Mouse (Mus musculus) limb, embryonic 10.5 days (tissue): ENCODE data around the gene Acsl5. TPM values are rescaled to one million over a fixed set of nuclear protein-coding genes. Genes with fewer than 3 reads are reported as not detected.

Experiments used
- DNase-seq: peaks from one replicate; pipeline ENCODE4 v3.0.0-alpha.2; 2017; ENCODE audit warnings: low spot score
- H3K27ac ChIP-seq: fragments of 300-500 bp; sonication (generic); 2 replicates; pipeline ENCODE4 v1.5.1; 2016; ENCODE audit warnings: mild to moderate bottlenecking
- H3K27me3 ChIP-seq: fragments of 300-500 bp; sonication (generic); 2 replicates; pipeline ENCODE4 v1.6.1; 2016; ENCODE audit warnings: low read depth, mild to moderate bottlenecking; ENCODE audit not compliant: poor library complexity, severe bottlenecking
- H3K36me3 ChIP-seq: fragments of 300-500 bp; sonication (generic); 2 replicates; pipeline ENCODE4 v1.6.1; 2016; ENCODE audit warnings: mild to moderate bottlenecking, moderate library complexity
- H3K4me1 ChIP-seq: fragments of 300-500 bp; sonication (generic); 2 replicates; pipeline ENCODE4 v1.6.1; 2016
- H3K4me3 ChIP-seq: fragments of 300-500 bp; sonication (generic); 2 replicates; pipeline ENCODE4 v1.5.1; 2016; ENCODE audit warnings: mild to moderate bottlenecking, moderate library complexity
- H3K9me3 ChIP-seq: fragments of 300-500 bp; sonication (generic); replicated peaks from 2 replicates; pipeline ENCODE4 v1.6.1; 2016; ENCODE audit warnings: mild to moderate bottlenecking
- WGBS: fragments of 180-500 bp; shearing (Covaris S2); methylation state at CpG from one replicate; pipeline ENCODE4 v1.1.7; 2016; 5-methylcytosine and 5-hydroxymethylcytosine counted together
- polyA plus RNA-seq: library from polyadenylated mRNA; unstranded; fragments of >200 nt; fragmentation: Nextera tagmentation; extraction: Ambion mirVana; gene quantifications from 2 replicates; pipeline ENCODE4 v1.2.1, GENCODE M21; 2016

The Acsl5 gene
- polyA plus RNA-seq, 1 experiment from 2014 or later = 15.4 TPM

DNA sequence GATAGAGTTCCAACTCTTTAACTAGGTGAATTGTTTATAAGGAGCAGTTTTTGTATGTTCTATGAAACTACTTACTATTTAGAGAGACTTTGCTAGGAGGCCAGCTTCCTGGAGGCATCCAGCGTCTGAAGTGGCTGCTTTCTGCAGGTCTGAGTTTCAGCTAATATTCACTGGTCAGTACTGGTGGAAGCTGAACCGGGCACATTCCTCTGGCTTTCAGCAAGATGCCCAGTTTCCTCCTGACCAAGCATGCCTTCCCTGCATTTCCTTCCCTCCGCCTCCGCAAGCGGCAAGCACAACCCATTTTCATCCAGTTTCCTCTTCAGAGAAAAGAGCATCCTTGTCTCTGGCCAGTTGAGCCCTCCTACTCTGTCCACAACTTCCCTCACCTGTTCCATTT, 17.3 kb downstream of the Acsl5 start:
- no peak overlapping the region for H3K27ac ChIP-seq
- no peaks in the 10 kb centered on the region for H3K36me3 ChIP-seq
- H3K27me3 ChIP-seq = no peaks in the 10 kb centered on the region
- no peaks in the 10 kb centered on the region for H3K9me3 ChIP-seq
- no peaks in the 10 kb centered on the region for H3K4me1 ChIP-seq
- H3K4me3 ChIP-seq = no peak overlapping the region
- DNase-seq = no peak
- whole genome bisulfite sequencing = 88% methylated on average over 5 of the region's 5 CpGs

DNA sequence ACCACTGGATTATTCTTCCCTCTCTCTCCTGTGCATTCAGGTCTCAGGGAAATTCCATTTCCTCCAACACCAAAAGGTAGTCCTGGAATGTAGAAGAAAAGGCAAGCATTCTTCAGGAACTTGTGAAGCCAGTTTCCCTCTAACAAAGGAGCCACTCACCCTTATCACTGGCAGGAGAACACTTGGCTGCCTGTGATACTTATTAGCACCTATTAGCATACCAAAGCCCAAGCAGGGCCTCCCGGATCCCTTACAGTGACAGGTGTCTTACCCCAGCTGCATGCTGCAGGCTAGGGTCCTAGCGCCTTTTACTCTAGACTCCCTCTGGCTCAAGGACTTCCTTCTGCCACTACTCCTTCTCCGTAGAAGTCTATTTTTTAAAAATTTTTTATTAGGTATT, 19.7 kb downstream of the Acsl5 start:
- no peaks in the 10 kb centered on the region for H3K27me3 ChIP-seq
- WGBS = 34% methylated on average over 3 of the region's 3 CpGs
- no peak overlapping the region for H3K27ac ChIP-seq
- no peaks in the 10 kb centered on the region for H3K36me3 ChIP-seq
- no peak overlapping the region for H3K4me3 ChIP-seq
- H3K4me1 ChIP-seq = no peaks in the 10 kb centered on the region
- H3K9me3 ChIP-seq = no peaks in the 10 kb centered on the region
- no peak for DNase-seq

GRCm38 (mm10) chr19:55273340-55273739, 21.6 kb downstream of the Acsl5 start:
- no peaks in the 10 kb centered on the region for H3K4me1 ChIP-seq
- no peaks in the 10 kb centered on the region for H3K36me3 ChIP-seq
- no peaks in the 10 kb centered on the region for H3K9me3 ChIP-seq
- no peaks in the 10 kb centered on the region for H3K27me3 ChIP-seq
- no peak overlapping the region for H3K4me3 ChIP-seq
- DNase-seq = no peak
- WGBS = 82% methylated on average over 6 of the region's 6 CpGs
- no peak overlapping the region for H3K27ac ChIP-seq

DNA sequence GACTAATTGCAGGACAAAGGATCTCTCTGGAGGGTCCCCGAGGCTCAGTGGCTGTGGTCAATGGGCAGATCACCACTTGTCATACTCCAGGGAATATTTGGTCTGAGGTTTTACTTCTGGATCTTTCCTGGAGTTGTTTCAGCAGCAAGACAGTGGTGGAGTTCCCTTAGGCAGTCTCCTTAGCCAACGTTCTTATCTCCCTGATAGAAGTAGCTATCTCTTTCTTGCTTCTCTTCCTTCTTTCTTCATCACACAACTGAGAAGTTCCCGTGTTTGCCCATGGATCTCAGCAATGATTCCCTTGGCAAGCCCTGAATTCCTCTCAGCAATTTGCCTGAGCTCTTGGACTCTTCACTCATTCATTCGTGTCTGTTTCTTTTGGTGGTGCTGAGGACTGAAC, 24.4 kb downstream of the Acsl5 start:
- no peak overlapping the region for H3K4me3 ChIP-seq
- no peaks in the 10 kb centered on the region for H3K4me1 ChIP-seq
- 86% methylated on average over 4 of the region's 4 CpGs for WGBS
- H3K9me3 ChIP-seq = no peaks in the 10 kb centered on the region
- DNase-seq = no peak
- H3K36me3 ChIP-seq = no peaks in the 10 kb centered on the region
- H3K27ac ChIP-seq = no peak overlapping the region
- H3K27me3 ChIP-seq = no peaks in the 10 kb centered on the region

DNA sequence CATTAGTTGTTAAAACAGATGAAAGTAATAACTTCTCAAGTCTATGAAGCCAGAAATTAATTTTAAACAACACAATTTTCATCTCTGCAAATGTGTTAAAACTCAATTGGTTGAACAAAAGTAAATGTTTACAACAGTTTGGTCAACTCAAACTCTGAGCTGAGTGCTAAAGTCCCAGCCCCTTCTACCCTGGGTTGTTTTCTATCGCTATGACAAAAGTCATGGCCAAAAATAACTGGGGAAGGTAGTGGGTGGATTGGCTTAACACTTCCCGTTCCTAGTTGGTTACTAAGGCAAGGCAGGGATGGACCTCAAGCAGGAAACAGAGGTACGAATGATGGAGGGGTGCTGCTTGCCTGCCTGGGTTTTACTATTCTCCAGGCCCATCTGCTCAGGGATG, 25.0 kb downstream of the Acsl5 start:
- DNase-seq = no peak
- H3K4me3 ChIP-seq = no peak overlapping the region
- no peaks in the 10 kb centered on the region for H3K36me3 ChIP-seq
- 90% methylated on average over 3 of the region's 3 CpGs for WGBS
- no peaks in the 10 kb centered on the region for H3K27me3 ChIP-seq
- H3K4me1 ChIP-seq = no peaks in the 10 kb centered on the region
- no peak overlapping the region for H3K27ac ChIP-seq
- no peaks in the 10 kb centered on the region for H3K9me3 ChIP-seq

DNA sequence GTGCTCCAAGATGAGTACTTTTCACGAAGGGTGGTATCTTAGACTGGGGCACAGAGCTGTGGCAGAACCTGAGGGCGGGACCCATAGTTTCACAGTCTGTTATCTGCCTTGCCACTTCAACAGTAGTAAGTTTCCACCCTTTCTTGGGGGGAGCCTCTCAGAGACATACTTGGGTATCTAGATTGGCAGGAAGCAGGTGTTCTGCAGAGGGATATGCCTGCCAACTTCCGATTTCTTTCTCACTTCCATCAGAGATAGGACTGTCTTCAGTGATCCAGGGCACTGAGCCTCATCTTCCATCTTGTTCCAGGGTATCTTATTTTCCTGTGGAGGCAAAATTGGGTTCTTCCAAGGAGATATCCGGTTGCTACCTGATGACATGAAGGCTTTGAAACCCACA, 32.4 kb downstream of the Acsl5 start:
- Histone ChIP-seq H3K27me3 (no peaks in the 10 kb centered on the region), H3K36me3 (peaks cover 10% of the 10 kb centered on the region), H3K4me3 (no peak overlapping the region), H3K4me1 (no peaks in the 10 kb centered on the region), H3K9me3 (no peaks in the 10 kb centered on the region), H3K27ac (no peak overlapping the region)
- WGBS = 89% methylated on average over 4 of the region's 4 CpGs
- no peak for DNase-seq

GRCm38 (mm10) chr19:55286034-55286433, 34.3 kb downstream of the Acsl5 start:
- no peaks in the 10 kb centered on the region for H3K27me3 ChIP-seq
- WGBS = 93% methylated on average over 4 of the region's 4 CpGs

GRCm38 (mm10) chr19:55288974-55289373, 37.2 kb downstream of the Acsl5 start:
- DNase-seq = no peak
- Histone ChIP-seq H3K36me3 (peaks cover 16% of the 10 kb centered on the region), H3K27me3 (no peaks in the 10 kb centered on the region), H3K27ac (no peak overlapping the region), H3K4me1 (peaks cover 6% of the 10 kb centered on the region), H3K4me3 (no peak overlapping the region), H3K9me3 (no peaks in the 10 kb centered on the region)

More at GRCm38 (mm10) chr19:55286034-55286433, 34.3 kb downstream of the Acsl5 start:
- H3K4me3 ChIP-seq = no peak overlapping the region
- peaks cover 16% of the 10 kb centered on the region for H3K36me3 ChIP-seq
- DNase-seq = no peak
- no peaks in the 10 kb centered on the region for H3K4me1 ChIP-seq
- H3K9me3 ChIP-seq = no peaks in the 10 kb centered on the region
- no peak overlapping the region for H3K27ac ChIP-seq

DNA sequence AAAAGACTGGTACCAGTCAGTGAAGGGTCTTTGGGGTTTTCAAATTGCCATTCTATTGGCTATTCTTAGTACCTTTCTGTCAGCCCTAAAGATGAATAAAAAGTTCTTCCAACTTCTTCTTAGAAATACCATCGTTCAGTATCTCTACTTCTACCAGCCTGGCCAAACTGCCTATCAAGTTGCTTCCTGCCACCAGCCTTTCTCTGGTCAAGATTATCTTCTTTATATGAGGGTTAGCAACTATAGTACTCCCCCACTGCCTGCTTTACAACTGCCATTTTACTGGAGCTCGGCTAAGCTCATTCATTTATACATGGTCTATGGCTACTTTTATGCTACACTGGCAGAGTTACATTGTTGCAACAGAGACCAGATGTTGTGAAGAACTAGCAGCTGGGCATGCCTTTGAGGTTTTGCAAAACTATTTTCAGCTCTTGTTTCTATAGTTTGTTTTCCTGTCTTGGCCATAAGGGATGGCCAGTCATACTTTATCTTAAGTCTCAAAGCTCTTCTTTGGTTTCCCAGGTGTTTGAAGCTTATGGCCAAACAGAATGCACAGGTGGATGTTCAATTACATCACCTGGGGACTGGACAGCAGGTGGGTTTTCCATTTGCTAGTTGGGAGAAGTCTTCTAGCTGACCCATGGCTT, 39.0 kb downstream of the Acsl5 start:
- WGBS = 87% methylated on average over 2 of the region's 2 CpGs
- Histone ChIP-seq H3K27me3 (no peaks in the 10 kb centered on the region), H3K4me1 (peaks cover 6% of the 10 kb centered on the region), H3K36me3 (peaks cover 30% of the 10 kb centered on the region), H3K4me3 (no peak overlapping the region), H3K27ac (no peak overlapping the region), H3K9me3 (no peaks in the 10 kb centered on the region)
- DNase-seq = no peak

DNA sequence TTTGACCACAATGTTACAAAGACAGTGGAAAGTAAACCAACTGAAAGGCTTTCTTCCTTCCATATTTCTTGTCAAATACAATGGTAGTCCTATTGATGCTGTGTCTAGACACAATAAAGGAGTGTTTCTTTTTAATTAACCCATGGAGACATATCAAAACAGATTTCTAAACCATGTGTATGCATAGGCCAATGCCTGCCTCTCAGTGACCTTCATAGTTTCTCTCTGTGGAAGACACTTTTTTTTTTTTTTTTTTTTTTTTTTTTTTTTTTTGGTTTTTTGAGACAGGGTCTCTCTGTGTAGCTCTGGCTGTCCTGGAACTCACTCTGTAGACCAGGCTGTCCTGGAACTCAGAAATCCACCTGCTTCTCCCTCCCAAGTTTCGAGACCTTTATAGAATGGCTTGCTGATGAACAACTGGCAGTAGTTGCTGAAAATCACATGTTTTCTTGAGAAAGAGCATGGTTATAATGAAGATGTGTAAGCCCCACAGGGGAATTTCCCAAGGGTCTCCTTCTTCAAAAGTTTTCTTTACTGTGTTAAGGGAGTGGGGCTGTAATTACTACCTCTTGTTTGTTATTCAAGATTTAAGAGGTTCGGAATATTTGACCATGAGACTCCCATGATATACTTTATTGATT, 40.6 kb downstream of the Acsl5 start:
- H3K4me1 ChIP-seq = peaks cover 6% of the 10 kb centered on the region
- H3K27ac ChIP-seq = no peak overlapping the region
- H3K27me3 ChIP-seq = no peaks in the 10 kb centered on the region
- H3K36me3 ChIP-seq = peaks cover 45% of the 10 kb centered on the region
- 82% methylated on average over 2 of the region's 2 CpGs for WGBS
- H3K9me3 ChIP-seq = no peaks in the 10 kb centered on the region
- no peak overlapping the region for H3K4me3 ChIP-seq
- DNase-seq = no peak

GRCm38 (mm10) chr19:55293175-55293574, 41.4 kb downstream of the Acsl5 start:
- Histone ChIP-seq H3K27ac (no peak overlapping the region), H3K36me3 (peaks cover 48% of the 10 kb centered on the region), H3K4me1 (peaks cover 6% of the 10 kb centered on the region), H3K27me3 (no peaks in the 10 kb centered on the region), H3K9me3 (no peaks in the 10 kb centered on the region), H3K4me3 (no peak overlapping the region)
- DNase-seq = no peak
- 41% methylated on average over 4 of the region's 4 CpGs for WGBS

- Histone ChIP-seq H3K4me1 (peaks cover 6% of the 10 kb centered on the region), H3K27ac (no peak overlapping the region), H3K36me3 (peaks cover 54% of the 10 kb centered on the region), H3K27me3 (no peaks in the 10 kb centered on the region), H3K4me3 (no peak overlapping the region), H3K9me3 (no peaks in the 10 kb centered on the region)
- DNase-seq = no peak
- WGBS = 95% methylated on average over 9 of the region's 9 CpGs
Observed at GRCm38 (mm10) chr19:55295075-55295474, 43.3 kb downstream of the Acsl5 start.

DNA sequence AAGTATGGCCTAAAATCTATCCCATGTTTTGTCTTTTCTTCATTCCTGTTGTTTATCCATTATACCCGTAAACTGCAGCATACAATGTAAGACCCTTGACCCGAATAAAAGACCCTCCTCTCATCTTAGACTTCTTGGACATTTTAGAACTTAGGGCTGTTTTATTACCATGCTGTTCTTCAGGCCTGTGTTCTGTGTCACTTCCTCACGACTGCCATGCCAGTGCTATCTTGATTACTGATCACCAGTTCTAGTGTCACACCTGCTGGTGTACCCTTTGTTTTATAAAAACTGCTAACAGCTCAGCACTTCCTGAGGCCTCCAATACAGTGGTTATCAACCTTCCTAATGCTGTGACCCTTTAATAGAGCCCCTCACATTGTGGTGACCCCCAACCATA, 43.8 kb downstream of the Acsl5 start:
- peaks cover 59% of the 10 kb centered on the region for H3K36me3 ChIP-seq
- no peaks in the 10 kb centered on the region for H3K9me3 ChIP-seq
- peaks cover 6% of the 10 kb centered on the region for H3K4me1 ChIP-seq
- DNase-seq = no peak
- WGBS = 91% methylated on average over 3 of the region's 3 CpGs
- no peak overlapping the region for H3K4me3 ChIP-seq
- no peak overlapping the region for H3K27ac ChIP-seq
- no peaks in the 10 kb centered on the region for H3K27me3 ChIP-seq

GRCm38 (mm10) chr19:55296301-55296700, 44.6 kb downstream of the Acsl5 start:
- Histone ChIP-seq H3K4me1 (peaks cover 6% of the 10 kb centered on the region), H3K27me3 (no peaks in the 10 kb centered on the region), H3K27ac (no peak overlapping the region), H3K36me3 (peaks cover 66% of the 10 kb centered on the region), H3K9me3 (no peaks in the 10 kb centered on the region), H3K4me3 (no peak overlapping the region)
- WGBS = 88% methylated on average over 2 of the region's 2 CpGs
- no peak for DNase-seq
